Mouse (Mus musculus) embryonic facial prominence, embryonic 13.5 days (tissue): Measurements from ENCODE around the gene Cdc42se1. TPM values are rescaled to one million over a fixed set of nuclear protein-coding genes. Genes with fewer than 3 reads are reported as not detected.
"Not testable (repeated sequence)": the region's sequence is repeated elsewhere in the genome, so short reads cannot be mapped to it uniquely, and the experiment has no call there.

ENCODE experiments used
- ATAC-seq: fragments of 200-750 bp; cut with Nextera tagmentation; 2 replicates; pipeline ENCODE4 v1.8.0; 2017; ENCODE audit warnings: low read depth; ENCODE audit not compliant: insufficient number of reproducible peaks, insufficient read depth, low FRiP score, low TSS enrichment
- H3K27ac ChIP-seq: fragments of 300-500 bp; sonication (generic); 2 replicates; pipeline ENCODE4 v1.5.1; 2015; ENCODE audit warnings: moderate library complexity, mild to moderate bottlenecking, inconsistent platforms
- H3K27me3 ChIP-seq: fragments of 300-500 bp; sonication (generic); 2 replicates; pipeline ENCODE4 v1.6.1; 2015; ENCODE audit warnings: mild to moderate bottlenecking, inconsistent platforms
- H3K36me3 ChIP-seq: fragments of 300-500 bp; sonication (generic); 2 replicates; pipeline ENCODE4 v1.6.1; 2015; ENCODE audit warnings: mild to moderate bottlenecking, inconsistent platforms
- H3K4me1 ChIP-seq: fragments of 300-500 bp; sonication (generic); 2 replicates; pipeline ENCODE4 v1.6.1; 2015; ENCODE audit warnings: inconsistent platforms
- H3K4me2 ChIP-seq: fragments of 300-500 bp; sonication (generic); 2 replicates; pipeline ENCODE4 v1.6.1; 2015; ENCODE audit warnings: moderate library complexity, mild to moderate bottlenecking, inconsistent platforms
- H3K4me3 ChIP-seq: fragments of 300-500 bp; sonication (generic); 2 replicates; pipeline ENCODE4 v1.5.1; 2015; ENCODE audit warnings: mild to moderate bottlenecking, inconsistent platforms
- H3K9ac ChIP-seq: fragments of 300-500 bp; sonication (generic); 2 replicates; pipeline ENCODE4 v1.6.1; 2015; ENCODE audit warnings: mild to moderate bottlenecking, inconsistent platforms
- H3K9me3 ChIP-seq: fragments of 300-500 bp; sonication (generic); 2 replicates; pipeline ENCODE4 v1.6.1; 2016; ENCODE audit warnings: inconsistent platforms
- WGBS: fragments of 180-500 bp; shearing (Covaris S2); methylation state at CpG from one replicate; pipeline ENCODE4 v1.1.7; 2015; ENCODE audit warnings: mixed read lengths; 5-methylcytosine and 5-hydroxymethylcytosine counted together
- polyA plus RNA-seq: library from polyadenylated mRNA; unstranded; fragments of >200 nt; fragmentation: Nextera tagmentation; extraction: Ambion mirVana; gene quantifications from 2 replicates; pipeline ENCODE4 v1.2.1, GENCODE M21; 2015

Gene Cdc42se1
- polyA plus RNA-seq, 1 experiment from 2014 or later = 91.2 TPM

- Histone ChIP-seq H3K27ac (no peak overlapping the region), H3K27me3 (no peaks in the 10 kb centered on the region), H3K9ac (no peak overlapping the region), H3K4me3 (no peak overlapping the region), H3K36me3 (peaks cover 89% of the 10 kb centered on the region), H3K4me2 (no peak overlapping the region), H3K4me1 (0 out of 2 replicates have a peak, but pooled peaks cover 4% of the 10 kb centered on the region), H3K9me3 (no peaks in the 10 kb centered on the region)
- WGBS = 33% methylated on average over 2 of the region's 2 CpGs
- ATAC-seq = no peak
Observed at GRCm38 (mm10) chr3:95200562-95200961, 28.0 kb upstream of the Cdc42se1 start.

- ATAC-seq = no peak
- 88% methylated on average over 6 of the region's 6 CpGs for WGBS
Observed at GRCm38 (mm10) chr3:95203880-95204279, 24.7 kb upstream of the Cdc42se1 start.

GRCm38 (mm10) chr3:95208286-95208685 lies 20.2 kb upstream of the Cdc42se1 start:
- Histone ChIP-seq H3K4me1 (no peaks in the 10 kb centered on the region), H3K27me3 (no peaks in the 10 kb centered on the region), H3K4me2 (no peak overlapping the region), H3K9ac (no peak overlapping the region), H3K27ac (no peak overlapping the region), H3K36me3 (peaks cover 69% of the 10 kb centered on the region), H3K9me3 (no peaks in the 10 kb centered on the region), H3K4me3 (no peak overlapping the region)
- WGBS = 84% methylated on average over 4 of the region's 4 CpGs
- no peak for ATAC-seq

More at GRCm38 (mm10) chr3:95203880-95204279, 24.7 kb upstream of the Cdc42se1 start:
- no peak overlapping the region for H3K9ac ChIP-seq
- H3K9me3 ChIP-seq = no peaks in the 10 kb centered on the region
- no peak overlapping the region for H3K4me3 ChIP-seq
- H3K27me3 ChIP-seq = no peaks in the 10 kb centered on the region
- no peak overlapping the region for H3K27ac ChIP-seq
- no peak overlapping the region for H3K4me2 ChIP-seq
- peaks cover 87% of the 10 kb centered on the region for H3K36me3 ChIP-seq
- 0 out of 2 replicates have a peak, but pooled peaks cover 4% of the 10 kb centered on the region for H3K4me1 ChIP-seq

GRCm38 (mm10) chr3:95210585-95210984 lies 17.9 kb upstream of the Cdc42se1 start:
- no peaks in the 10 kb centered on the region for H3K4me1 ChIP-seq
- no peaks in the 10 kb centered on the region for H3K9me3 ChIP-seq
- H3K27me3 ChIP-seq = no peaks in the 10 kb centered on the region
- no peak for ATAC-seq
- peaks cover 63% of the 10 kb centered on the region for H3K36me3 ChIP-seq
- H3K9ac ChIP-seq = no peak overlapping the region
- no peak overlapping the region for H3K4me2 ChIP-seq
- H3K27ac ChIP-seq = no peak overlapping the region
- no peak overlapping the region for H3K4me3 ChIP-seq
- 80% methylated on average over 2 of the region's 2 CpGs for WGBS

GRCm38 (mm10) chr3:95212889-95213608 lies 15.5 kb upstream of the Cdc42se1 start:
- not testable (repeated sequence) for H3K9me3 ChIP-seq, ATAC-seq, H3K27ac ChIP-seq, H3K27me3 ChIP-seq, H3K4me1 ChIP-seq, H3K4me3 ChIP-seq, H3K4me2 ChIP-seq, H3K9ac ChIP-seq
- peaks cover 48% of the 10 kb centered on the region for H3K36me3 ChIP-seq
- WGBS = 89% methylated on average over 9 of the region's 10 CpGs

DNA sequence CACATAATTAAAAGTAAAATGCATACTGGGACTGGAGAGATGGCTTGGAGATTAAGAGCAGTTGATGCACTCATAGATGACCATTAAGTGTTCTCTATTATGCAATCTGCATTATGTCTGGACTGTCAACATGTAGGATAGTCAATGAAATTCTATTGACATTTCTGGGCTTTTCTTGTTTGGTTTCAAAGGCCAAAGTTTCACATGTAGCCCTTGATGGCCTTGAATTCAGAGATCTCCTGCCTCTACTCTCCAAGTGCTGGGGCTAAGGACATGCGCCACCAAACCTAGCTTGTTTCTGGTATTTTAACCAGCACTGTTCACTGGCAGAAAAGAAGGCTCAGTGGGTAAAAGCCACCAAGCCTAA lies 14.9 kb upstream of the Cdc42se1 start:
- Histone ChIP-seq H3K9ac (no peak overlapping the region), H3K4me3 (no peak overlapping the region), H3K36me3 (peaks cover 44% of the 10 kb centered on the region), H3K27ac (no peak overlapping the region), H3K9me3 (no peaks in the 10 kb centered on the region), H3K4me2 (no peak overlapping the region), H3K27me3 (no peaks in the 10 kb centered on the region), H3K4me1 (peaks cover 13% of the 10 kb centered on the region)
- ATAC-seq = no peak
- WGBS = 91% methylated on average over 1 of the region's 1 CpGs

DNA sequence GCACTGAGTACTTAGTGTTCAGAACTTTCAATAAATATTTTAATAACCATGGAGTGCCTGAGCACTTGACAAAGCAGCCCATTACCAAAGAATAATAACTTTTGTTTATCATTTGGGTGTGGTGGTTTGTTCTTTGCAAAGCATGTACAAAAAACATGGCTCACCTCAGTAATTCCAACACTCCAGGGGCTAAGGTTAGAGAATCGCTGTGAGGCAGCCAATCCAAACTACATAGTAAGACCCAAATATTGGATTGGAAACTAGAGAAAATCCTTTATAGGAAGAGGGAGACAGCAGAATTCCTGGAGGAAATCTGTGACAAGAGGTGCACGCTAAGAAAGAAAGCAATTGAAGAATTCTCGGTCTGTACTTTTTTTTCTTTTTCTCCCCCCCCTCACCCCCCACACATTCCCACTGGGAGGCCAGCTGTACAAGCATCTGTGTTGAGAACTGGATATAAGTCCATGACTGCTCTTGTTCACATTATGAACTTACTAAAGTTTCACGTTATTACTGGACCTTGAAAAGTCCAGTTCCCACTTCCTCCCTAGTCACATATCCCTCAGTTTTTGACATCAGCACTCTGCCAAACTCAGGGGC lies 11.8 kb upstream of the Cdc42se1 start:
- H3K4me2 ChIP-seq = peak overlapping the region; percentile 67
- peak overlapping the region; percentile 99 for H3K27ac ChIP-seq
- peak overlapping the region; percentile 91 for H3K9ac ChIP-seq
- WGBS = 15% methylated on average over 4 of the region's 4 CpGs
- H3K4me3 ChIP-seq = peak overlapping the region; percentile 66
- H3K9me3 ChIP-seq = no peaks in the 10 kb centered on the region
- no peak; the same call in 1 of the 2 replicates for ATAC-seq
- H3K27me3 ChIP-seq = no peaks in the 10 kb centered on the region
- peaks cover 14% of the 10 kb centered on the region for H3K4me1 ChIP-seq
- peaks cover 51% of the 10 kb centered on the region for H3K36me3 ChIP-seq

GRCm38 (mm10) chr3:95217255-95218134 lies 11.0 kb upstream of the Cdc42se1 start, which contains the start of gene Gabpb2:
Gabpb2 (minus strand) TSS chr3:95217916.
- Histone ChIP-seq H3K9ac (peak within 1 kb of the TSS; percentile 91), H3K9me3 (no peaks in the 10 kb centered on the region), H3K27me3 (no peaks in the 10 kb centered on the region), H3K4me1 (peaks cover 14% of the 10 kb centered on the region), H3K4me2 (peak within 1 kb of the TSS; percentile 67), H3K27ac (peak within 1 kb of the TSS; percentile 99), H3K36me3 (peaks cover 53% of the 10 kb centered on the region), H3K4me3 (peak within 1 kb of the TSS; percentile 66)
- 1% methylated on average over 56 of the region's 56 CpGs for WGBS
- ATAC-seq = peak; percentile 86

- Histone ChIP-seq H3K27ac (peak overlapping the region; percentile 99), H3K27me3 (no peaks in the 10 kb centered on the region), H3K36me3 (peaks cover 60% of the 10 kb centered on the region), H3K4me3 (peak overlapping the region; percentile 66), H3K9me3 (no peaks in the 10 kb centered on the region), H3K4me1 (peaks cover 14% of the 10 kb centered on the region), H3K4me2 (peak overlapping the region; percentile 67), H3K9ac (peak overlapping the region; percentile 91)
- 82% methylated on average over 6 of the region's 6 CpGs for WGBS
- no peak for ATAC-seq
Observed at GRCm38 (mm10) chr3:95218466-95219137, 9.9 kb upstream of the Cdc42se1 start.

GRCm38 (mm10) chr3:95223041-95223440 lies 5.5 kb upstream of the Cdc42se1 start:
- Histone ChIP-seq H3K27me3 (no peaks in the 10 kb centered on the region), H3K27ac (no peak overlapping the region), H3K4me2 (no peak overlapping the region), H3K4me1 (peaks cover 16% of the 10 kb centered on the region), H3K4me3 (no peak overlapping the region), H3K9me3 (no peaks in the 10 kb centered on the region), H3K36me3 (peaks cover 56% of the 10 kb centered on the region), H3K9ac (0 out of 2 replicates have a peak overlapping the region, but pooled peaks have one; percentile 11)
- 98% methylated on average over 2 of the region's 2 CpGs for WGBS
- ATAC-seq = no peak

GRCm38 (mm10) chr3:95224295-95224694 lies 4.2 kb upstream of the Cdc42se1 start:
- WGBS = 35% methylated on average over 6 of the region's 6 CpGs
- Histone ChIP-seq H3K36me3 (peaks cover 53% of the 10 kb centered on the region), H3K27me3 (no peaks in the 10 kb centered on the region), H3K4me1 (peaks cover 10% of the 10 kb centered on the region), H3K9me3 (no peaks in the 10 kb centered on the region), H3K27ac (no peak overlapping the region), H3K4me3 (no peak overlapping the region), H3K4me2 (no peak overlapping the region), H3K9ac (no peak overlapping the region)
- ATAC-seq = no peak
